Mouse (Mus musculus) lung, embryonic 15.5 days (tissue): ENCODE data around the gene Prox1. TPM values are rescaled to one million over a fixed set of nuclear protein-coding genes. Genes with fewer than 3 reads are reported as not detected.

ENCODE experiments used
- ATAC-seq: fragments of 200-750 bp; cut with Nextera tagmentation; 2 replicates; pipeline ENCODE4 v1.8.0; 2017; ENCODE audit warnings: moderate number of reproducible peaks, borderline replicate concordance; ENCODE audit not compliant: low FRiP score, low TSS enrichment; ENCODE audit errors: extremely low read depth
- H3K27ac ChIP-seq: fragments of 300-500 bp; sonication (generic); 2 replicates; pipeline ENCODE4 v1.5.1; 2015; ENCODE audit warnings: moderate library complexity, mild to moderate bottlenecking, inconsistent platforms
- H3K27me3 ChIP-seq: fragments of 300-500 bp; sonication (generic); 2 replicates; pipeline ENCODE4 v1.6.1; 2015; ENCODE audit warnings: inconsistent platforms
- H3K36me3 ChIP-seq: fragments of 300-500 bp; sonication (generic); 2 replicates; pipeline ENCODE4 v1.6.1; 2015; ENCODE audit warnings: inconsistent platforms
- H3K4me1 ChIP-seq: fragments of 300-500 bp; sonication (generic); 2 replicates; pipeline ENCODE4 v1.6.1; 2015; ENCODE audit warnings: inconsistent platforms
- H3K4me2 ChIP-seq: fragments of 300-500 bp; sonication (generic); 2 replicates; pipeline ENCODE4 v1.6.1; 2015; ENCODE audit warnings: inconsistent platforms, mild to moderate bottlenecking, moderate library complexity
- H3K4me3 ChIP-seq: fragments of 300-500 bp; sonication (generic); 2 replicates; pipeline ENCODE4 v1.5.1; 2015; ENCODE audit warnings: mild to moderate bottlenecking, inconsistent platforms
- H3K9ac ChIP-seq: fragments of 300-500 bp; sonication (generic); 2 replicates; pipeline ENCODE4 v1.6.1; 2015; ENCODE audit warnings: inconsistent platforms
- H3K9me3 ChIP-seq: fragments of 300-500 bp; sonication (generic); 2 replicates; pipeline ENCODE4 v1.6.1; 2016; ENCODE audit warnings: inconsistent platforms
- WGBS: fragments of 180-500 bp; shearing (Covaris S2); methylation state at CpG from one replicate; pipeline ENCODE4 v1.1.7; 2015; 5-methylcytosine and 5-hydroxymethylcytosine counted together
- polyA plus RNA-seq: library from polyadenylated mRNA; unstranded; fragments of >200 nt; fragmentation: Nextera tagmentation; extraction: Ambion mirVana; gene quantifications from 2 replicates; pipeline ENCODE4 v1.2.1, GENCODE M21; 2015

The Prox1 gene
- polyA plus RNA-seq, 1 experiment from 2014 or later = 2.0 TPM

DNA sequence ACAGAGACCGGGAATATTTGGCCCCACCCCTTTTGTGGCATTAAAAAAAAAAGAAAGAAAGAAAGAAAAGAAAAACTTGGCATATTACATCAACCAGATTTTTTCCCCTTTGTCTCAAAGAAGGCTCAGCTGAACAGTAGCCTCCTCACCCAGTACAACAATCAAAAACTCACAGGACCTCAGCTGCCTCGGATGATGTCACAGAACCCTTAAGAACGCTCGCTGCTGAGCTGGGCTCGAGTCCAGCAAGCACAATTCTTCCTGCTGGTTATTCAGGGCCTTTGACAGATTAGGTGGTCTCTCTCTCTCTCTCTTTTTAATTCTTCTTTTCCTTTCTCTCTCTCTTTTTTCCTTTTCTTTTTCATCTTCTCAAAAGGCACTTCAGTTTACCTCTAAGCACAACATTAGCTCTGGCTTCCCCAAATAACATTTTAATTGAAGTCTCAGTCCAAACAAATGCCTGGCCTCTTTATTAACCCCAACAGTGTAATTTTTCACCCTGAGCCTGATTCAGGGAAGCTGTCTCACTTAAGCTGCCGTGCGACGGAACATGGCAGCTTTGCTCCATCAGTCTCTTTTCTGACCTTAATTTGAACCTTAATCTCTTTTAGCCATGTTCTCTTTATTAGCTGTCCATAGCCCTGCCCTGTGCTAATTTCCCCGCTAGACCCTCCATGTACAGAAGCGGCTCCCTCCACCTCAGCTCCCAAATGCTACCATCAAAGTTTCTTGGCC is 19.9 kb upstream of the Prox1 start:
- WGBS = 25% methylated on average over 10 of the region's 10 CpGs
- Histone ChIP-seq H3K4me3 (no peak overlapping the region), H3K9me3 (no peaks in the 10 kb centered on the region), H3K4me2 (no peak overlapping the region), H3K27ac (no peak overlapping the region), H3K36me3 (no peaks in the 10 kb centered on the region), H3K4me1 (peaks cover 7% of the 10 kb centered on the region; the same call in 1 of the 2 replicates), H3K27me3 (no peaks in the 10 kb centered on the region), H3K9ac (no peak overlapping the region)
- ATAC-seq = no peak

DNA sequence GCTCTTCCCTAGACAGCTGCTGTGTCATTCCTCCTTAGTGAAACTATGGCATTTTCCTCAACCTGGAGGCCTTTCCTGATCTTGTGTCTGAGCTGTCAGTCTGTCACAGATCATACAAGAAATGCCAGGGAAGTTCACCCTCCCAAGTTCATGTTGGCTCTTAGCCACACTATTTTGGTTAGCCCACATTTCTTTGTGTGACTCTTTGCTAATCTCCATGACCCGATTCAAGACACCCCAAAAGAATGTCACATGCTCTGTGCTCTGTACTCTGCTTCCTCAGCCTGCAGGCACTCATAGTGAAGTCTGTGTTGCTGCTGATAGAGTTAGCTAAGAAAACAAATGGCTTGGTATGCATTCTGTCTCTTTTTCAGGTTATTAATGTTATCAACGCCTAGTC is 18.6 kb upstream of the Prox1 start:
- H3K27ac ChIP-seq = no peak overlapping the region

DNA sequence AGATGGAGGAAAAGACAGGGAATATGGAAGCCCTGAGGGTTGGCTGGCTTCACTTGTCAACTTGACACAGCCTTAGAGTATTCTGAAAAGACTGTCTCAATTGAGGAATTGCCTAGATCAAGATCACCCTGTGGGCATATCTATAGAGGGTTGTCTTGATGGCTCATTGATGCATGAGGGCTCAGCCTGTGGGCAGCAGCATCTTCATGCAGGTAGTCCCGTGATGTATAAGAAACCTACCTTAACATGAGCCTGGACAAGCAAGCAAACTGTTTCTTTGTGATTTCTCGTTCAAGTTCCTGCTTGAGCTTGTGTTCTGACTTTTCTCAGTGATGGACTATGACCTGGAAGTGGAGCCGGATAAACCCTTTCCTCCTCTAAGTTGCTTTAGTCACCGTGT is 15.8 kb upstream of the Prox1 start:
- no peak for ATAC-seq

More for the DNA sequence above, 18.6 kb upstream of the Prox1 start:
- Histone ChIP-seq H3K4me2 (no peak overlapping the region), H3K4me1 (peaks cover 7% of the 10 kb centered on the region; the same call in 1 of the 2 replicates), H3K27me3 (no peaks in the 10 kb centered on the region), H3K36me3 (no peaks in the 10 kb centered on the region), H3K9me3 (no peaks in the 10 kb centered on the region), H3K4me3 (no peak overlapping the region), H3K9ac (no peak overlapping the region)
- ATAC-seq = no peak
- 61% methylated on average over 2 of the region's 2 CpGs for WGBS

DNA sequence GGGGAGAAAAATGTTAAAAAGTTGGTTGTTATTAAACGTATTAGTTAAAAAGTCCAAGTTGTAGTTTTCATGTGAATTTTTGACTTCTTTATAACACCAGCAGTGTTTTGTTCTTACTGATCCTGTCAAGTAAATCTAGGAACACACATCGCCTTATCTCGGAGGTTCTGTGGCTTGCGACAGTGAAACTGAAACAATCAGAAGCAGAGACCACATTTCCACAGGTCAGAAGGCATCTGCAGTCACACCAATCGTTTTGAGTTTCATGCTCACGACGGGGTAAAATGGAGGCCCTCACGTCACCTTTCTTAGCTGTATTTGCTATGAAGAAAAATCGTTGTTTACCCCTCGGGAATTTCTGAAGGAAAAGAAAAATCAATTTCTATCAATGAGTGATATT is 14.8 kb upstream of the Prox1 start:
- Histone ChIP-seq H3K27me3 (no peaks in the 10 kb centered on the region; the same call in 1 of the 2 replicates), H3K4me1 (0 out of 2 replicates have a peak, but pooled peaks cover 2% of the 10 kb centered on the region), H3K4me3 (no peak overlapping the region), H3K9me3 (no peaks in the 10 kb centered on the region), H3K27ac (no peak overlapping the region), H3K36me3 (no peaks in the 10 kb centered on the region), H3K4me2 (no peak overlapping the region), H3K9ac (no peak overlapping the region)
- no peak for ATAC-seq
- WGBS = 67% methylated on average over 10 of the region's 10 CpGs

More for the DNA sequence above, 15.8 kb upstream of the Prox1 start:
- Histone ChIP-seq H3K9me3 (no peaks in the 10 kb centered on the region), H3K4me1 (peaks cover 7% of the 10 kb centered on the region; the same call in 1 of the 2 replicates), H3K4me3 (no peak overlapping the region), H3K36me3 (no peaks in the 10 kb centered on the region), H3K27ac (no peak overlapping the region), H3K27me3 (no peaks in the 10 kb centered on the region; the same call in 1 of the 2 replicates), H3K9ac (no peak overlapping the region), H3K4me2 (no peak overlapping the region)
- 78% methylated on average over 4 of the region's 4 CpGs for WGBS

DNA sequence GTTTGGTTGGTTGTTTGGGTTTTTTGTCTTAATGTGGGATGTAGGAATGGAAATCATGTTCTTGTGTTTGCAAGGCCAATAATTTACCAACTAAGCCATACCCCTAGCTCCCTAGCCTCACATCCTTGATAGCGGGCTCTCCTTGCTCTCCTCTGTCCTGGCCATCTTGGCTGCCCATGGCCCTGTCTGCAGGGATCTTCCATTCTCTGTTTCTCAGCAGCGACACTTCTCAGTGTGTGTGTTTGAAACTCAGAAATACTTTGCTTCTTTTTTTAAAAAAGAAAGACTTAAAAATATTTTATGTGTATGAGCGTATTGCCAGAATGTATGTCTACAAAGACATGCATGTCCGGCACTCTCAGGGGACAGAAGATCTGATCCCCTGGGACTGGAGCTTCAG is 13.1 kb upstream of the Prox1 start:
- H3K36me3 ChIP-seq = no peaks in the 10 kb centered on the region
- H3K9me3 ChIP-seq = no peaks in the 10 kb centered on the region; the same call in 1 of the 2 replicates
- H3K27me3 ChIP-seq = peaks cover 4% of the 10 kb centered on the region; the same call in 1 of the 2 replicates
- H3K9ac ChIP-seq = no peak overlapping the region
- no peaks in the 10 kb centered on the region for H3K4me1 ChIP-seq
- H3K27ac ChIP-seq = no peak overlapping the region
- H3K4me2 ChIP-seq = no peak overlapping the region
- WGBS = 92% methylated on average over 4 of the region's 4 CpGs
- no peak for ATAC-seq
- no peak overlapping the region for H3K4me3 ChIP-seq

DNA sequence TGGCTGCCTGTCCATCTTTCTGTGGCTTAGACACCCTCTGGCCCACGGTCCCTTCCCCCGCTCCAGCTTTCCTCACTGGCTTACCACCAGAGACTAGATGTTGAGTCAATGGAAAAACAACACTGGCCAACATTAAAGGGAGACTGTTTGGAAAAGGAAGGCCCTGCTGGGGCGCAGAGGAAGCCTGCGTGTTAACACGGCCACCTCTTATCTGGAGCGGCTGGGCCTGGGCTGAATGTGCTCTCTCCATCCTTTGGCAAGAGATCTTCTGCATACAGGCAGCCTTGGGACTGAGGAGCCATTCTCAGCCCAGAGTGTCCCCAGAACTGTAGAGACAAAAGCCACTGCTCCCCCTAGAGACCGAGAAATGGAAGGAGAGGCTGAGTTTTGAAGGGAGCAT is 11.3 kb upstream of the Prox1 start:
- Histone ChIP-seq H3K27ac (no peak overlapping the region), H3K27me3 (peaks cover 18% of the 10 kb centered on the region; the same call in 1 of the 2 replicates), H3K4me2 (no peak overlapping the region), H3K9ac (no peak overlapping the region), H3K9me3 (no peaks in the 10 kb centered on the region; the same call in 1 of the 2 replicates), H3K4me3 (no peak overlapping the region), H3K4me1 (no peaks in the 10 kb centered on the region), H3K36me3 (no peaks in the 10 kb centered on the region)
- 60% methylated on average over 7 of the region's 7 CpGs for WGBS
- ATAC-seq = no peak

DNA sequence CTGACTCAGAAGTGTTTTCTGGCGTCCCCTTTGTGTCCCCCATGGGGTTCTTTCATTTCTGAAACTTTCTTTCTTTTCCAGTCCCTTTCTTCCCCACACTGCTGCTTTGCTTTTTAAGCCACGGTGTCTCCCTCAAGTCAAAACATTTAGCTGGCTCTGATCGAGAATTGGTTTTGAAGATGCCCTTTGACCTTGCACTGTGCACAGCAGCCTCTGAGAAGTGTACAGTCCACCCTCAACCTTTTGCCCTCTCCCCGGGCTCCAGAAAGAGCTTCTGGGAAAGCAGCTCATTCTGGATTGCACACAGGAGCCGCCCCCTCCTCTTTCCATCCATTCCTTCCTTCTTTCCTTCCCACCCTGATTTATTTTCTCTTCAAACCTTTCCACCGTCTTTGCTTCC is 10.3 kb upstream of the Prox1 start:
- WGBS = 25% methylated on average over 6 of the region's 6 CpGs

DNA sequence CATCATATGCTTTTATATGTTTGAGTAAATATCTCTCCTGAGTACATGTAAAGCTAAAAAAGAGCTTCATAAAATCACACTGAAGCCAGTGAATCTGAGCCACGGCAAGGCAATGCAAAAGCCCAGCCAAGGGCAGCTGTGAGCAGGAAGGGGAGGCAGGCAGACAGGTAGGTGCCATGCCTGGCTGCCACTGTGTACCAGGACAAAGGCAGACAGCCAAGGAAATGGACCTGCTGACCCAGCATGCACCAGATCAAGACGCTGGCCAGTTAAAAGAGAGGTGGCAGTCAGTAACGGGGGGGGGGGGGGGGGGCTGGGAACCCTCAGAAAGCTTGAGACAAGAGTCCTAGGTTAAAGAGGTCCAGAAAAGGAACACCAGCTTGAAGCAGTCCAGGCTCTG is 6.4 kb upstream of the Prox1 start:
- H3K4me3 ChIP-seq = no peak overlapping the region
- H3K9me3 ChIP-seq = no peaks in the 10 kb centered on the region; the same call in 1 of the 2 replicates
- no peak overlapping the region for H3K27ac ChIP-seq
- no peak overlapping the region for H3K9ac ChIP-seq
- H3K27me3 ChIP-seq = peaks cover 62% of the 10 kb centered on the region
- peaks cover 26% of the 10 kb centered on the region for H3K4me1 ChIP-seq
- H3K36me3 ChIP-seq = no peaks in the 10 kb centered on the region
- 8% methylated on average over 3 of the region's 3 CpGs for WGBS
- no peak overlapping the region for H3K4me2 ChIP-seq
- no peak for ATAC-seq

More for the DNA sequence above, 10.3 kb upstream of the Prox1 start:
- H3K27ac ChIP-seq = no peak overlapping the region
- peaks cover 26% of the 10 kb centered on the region for H3K27me3 ChIP-seq
- ATAC-seq = no peak
- H3K4me2 ChIP-seq = no peak overlapping the region
- no peak overlapping the region for H3K9ac ChIP-seq
- H3K4me1 ChIP-seq = no peaks in the 10 kb centered on the region
- H3K4me3 ChIP-seq = no peak overlapping the region
- no peaks in the 10 kb centered on the region; the same call in 1 of the 2 replicates for H3K9me3 ChIP-seq
- no peaks in the 10 kb centered on the region for H3K36me3 ChIP-seq

DNA sequence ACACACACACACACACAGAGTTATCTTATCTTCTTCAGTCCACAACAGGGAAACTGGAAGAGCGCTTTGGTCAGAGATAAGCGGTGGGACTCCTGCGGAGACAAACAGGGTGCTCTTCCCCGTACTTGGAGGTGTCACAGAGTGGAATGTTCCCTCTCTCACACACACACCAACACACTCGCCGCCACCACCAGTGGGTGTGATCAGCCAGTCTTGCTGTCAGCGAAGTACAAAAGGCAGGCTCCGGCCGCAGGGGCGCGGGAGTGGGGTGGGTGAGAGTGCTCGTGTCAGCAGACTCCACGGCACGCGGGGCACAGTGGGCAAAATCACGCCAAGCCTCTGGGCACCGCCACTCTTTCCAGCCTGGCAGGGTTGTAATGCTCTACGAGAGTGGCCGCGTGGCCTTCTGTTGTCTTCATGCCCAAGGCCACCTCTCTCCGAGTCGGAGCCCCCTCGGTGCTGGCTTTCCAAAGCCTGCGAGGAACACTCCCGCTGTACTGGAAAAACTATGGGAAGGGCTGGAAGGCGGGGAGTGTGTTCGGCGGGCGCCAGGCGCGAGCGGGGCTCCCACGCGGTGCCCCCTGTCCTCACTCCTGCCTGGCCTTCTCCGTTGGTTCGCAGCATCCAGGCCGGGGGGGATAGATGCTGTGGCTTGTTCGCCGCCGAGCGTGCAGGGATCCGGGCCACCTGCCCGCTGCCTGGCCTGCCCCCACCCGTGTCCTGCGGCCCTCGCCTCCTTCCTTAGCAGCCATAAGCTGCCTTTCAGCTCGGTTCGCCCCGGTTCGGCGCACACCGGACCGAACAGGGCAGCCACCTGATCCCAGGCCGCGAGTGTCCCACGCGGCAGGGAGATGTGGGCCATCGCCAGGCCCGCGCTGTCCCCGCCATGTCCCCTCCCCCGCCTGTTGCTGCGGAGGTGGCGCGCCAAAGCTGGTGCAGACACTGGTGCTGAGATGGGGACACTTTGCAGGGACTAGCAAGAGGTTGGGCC is 4.5 kb upstream of the Prox1 start:
- Histone ChIP-seq H3K36me3 (no peaks in the 10 kb centered on the region), H3K4me1 (peaks cover 40% of the 10 kb centered on the region), H3K27me3 (peaks cover 82% of the 10 kb centered on the region), H3K9me3 (no peaks in the 10 kb centered on the region; the same call in 1 of the 2 replicates), H3K4me2 (peak overlapping the region; percentile 62), H3K9ac (peak overlapping the region; percentile 0; the same call in 1 of the 2 replicates), H3K27ac (no peak overlapping the region), H3K4me3 (peak overlapping the region; percentile 31)
- ATAC-seq = no peak
- 3% methylated on average over 64 of the region's 65 CpGs for WGBS

DNA sequence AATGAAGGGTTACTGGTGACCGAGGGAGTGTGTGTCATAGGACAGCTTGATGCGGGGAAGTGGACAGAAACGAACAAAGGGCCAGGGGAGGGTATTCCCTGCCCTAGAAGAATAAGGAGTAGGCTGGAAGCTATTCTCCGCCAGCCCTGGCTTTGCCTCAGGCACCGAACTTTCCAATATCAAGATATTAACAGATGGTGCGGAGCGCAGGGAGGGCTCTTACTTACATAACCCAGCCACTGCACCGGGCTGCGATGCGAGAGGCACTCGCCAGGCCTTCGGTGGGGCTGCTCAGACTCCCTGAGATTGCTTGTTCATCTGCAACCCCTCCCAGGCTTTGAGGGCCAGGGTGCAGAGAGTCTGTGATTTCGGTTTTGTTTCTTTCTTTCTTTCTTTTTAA is 3.7 kb upstream of the Prox1 start:
- peaks cover 90% of the 10 kb centered on the region for H3K27me3 ChIP-seq
- H3K27ac ChIP-seq = no peak overlapping the region
- 2% methylated on average over 13 of the region's 13 CpGs for WGBS
- ATAC-seq = no peak
- H3K4me2 ChIP-seq = peak overlapping the region; percentile 62; the same call in 1 of the 2 replicates
- peak overlapping the region; percentile 31; the same call in 1 of the 2 replicates for H3K4me3 ChIP-seq
- H3K36me3 ChIP-seq = no peaks in the 10 kb centered on the region
- H3K9me3 ChIP-seq = no peaks in the 10 kb centered on the region; the same call in 1 of the 2 replicates
- no peak overlapping the region for H3K9ac ChIP-seq
- peaks cover 48% of the 10 kb centered on the region for H3K4me1 ChIP-seq

DNA sequence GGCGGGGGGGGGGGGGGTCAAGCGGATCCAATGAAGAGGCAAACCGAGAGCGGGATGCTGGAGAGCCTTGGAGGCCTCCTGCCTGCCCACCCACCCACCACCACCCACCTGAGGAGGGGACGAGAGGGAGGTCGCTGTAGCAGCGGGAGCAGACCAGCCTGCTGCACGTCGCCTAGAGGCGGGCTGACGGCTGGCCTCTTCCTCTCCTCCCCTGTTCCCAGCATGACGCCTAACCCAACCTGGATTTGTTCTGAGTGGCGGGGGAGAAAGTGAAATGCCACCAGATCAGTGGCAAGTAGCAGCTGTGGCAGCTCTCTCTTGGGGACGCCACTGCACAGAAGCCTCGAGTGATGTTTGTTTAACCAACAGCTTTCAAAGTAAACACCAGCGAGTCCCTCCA is 3.1 kb upstream of the Prox1 start:
- peak overlapping the region; percentile 13; the same call in 1 of the 2 replicates for H3K4me2 ChIP-seq
- H3K9ac ChIP-seq = no peak overlapping the region

More for the DNA sequence above, 3.1 kb upstream of the Prox1 start:
- Histone ChIP-seq H3K27ac (no peak overlapping the region), H3K27me3 (peaks cover 92% of the 10 kb centered on the region), H3K4me3 (0 out of 2 replicates have a peak overlapping the region, but pooled peaks have one; percentile 2), H3K36me3 (no peaks in the 10 kb centered on the region), H3K4me1 (peaks cover 53% of the 10 kb centered on the region), H3K9me3 (no peaks in the 10 kb centered on the region)
- WGBS = 1% methylated on average over 14 of the region's 16 CpGs
- ATAC-seq = no peak
